Mouse (Mus musculus): Measurements from ENCODE around the gene Ccng1. TPM values are rescaled to one million over a fixed set of nuclear protein-coding genes. Genes with fewer than 3 reads are reported as not detected.
"Not testable (repeated sequence)": the region's sequence is repeated elsewhere in the genome, so short reads cannot be mapped to it uniquely, and the experiment has no call there.

Gene Ccng1
- polyA plus RNA-seq, 1 experiment = 88.6 TPM

- Histone ChIP-seq H3K4me3 (ENCODE audit: insufficient read depth, low read length) (peak within 1 kb of the TSS; percentile 77), H3K27ac (ENCODE audit: insufficient read depth, low read depth, low read length) (peak within 1 kb of the TSS; percentile 81)
- TF ChIP-seq POLR2A (IDR thresholded peaks at IDR 0.05; ENCODE audit: borderline replicate concordance, low read depth, low read length) (no peak), CTCF (IDR thresholded peaks at IDR 0.05; ENCODE audit: low read depth, low read length) (no peak)
These were observed 21.6 kb downstream of the Ccng1 start, which contains the start of the genes Hmmr and Nudcd2 for GRCm38 (mm10) chr11:40733339-40734174. TSS of gene Hmmr (minus strand) at chr11:40733422. TSS of gene Nudcd2 (plus strand) at chr11:40733667.

DNA sequence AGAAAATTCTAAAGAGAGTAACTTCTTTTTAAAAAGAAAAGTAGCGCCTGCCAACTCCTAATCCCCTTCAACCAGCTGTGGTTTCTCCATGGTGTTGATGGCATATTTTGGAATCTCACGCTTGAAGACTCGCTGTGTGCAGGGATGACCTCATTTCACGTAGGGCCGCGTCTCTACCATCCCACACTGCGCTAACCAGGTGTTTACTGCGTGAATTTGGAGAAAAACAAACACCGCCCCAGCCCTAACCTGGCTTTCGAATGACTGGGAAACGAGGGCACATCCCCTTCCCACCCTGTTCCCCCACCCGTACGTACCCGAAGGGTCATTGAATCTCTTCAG lies 22.1 kb downstream of the Ccng1 start:
- H3K4me3 ChIP-seq (ENCODE audit: insufficient read depth, low read length) = peak overlapping the region; percentile 69
- peaks cover 6% of the 10 kb centered on the region for H3K4me1 ChIP-seq (ENCODE audit: control insufficient read depth, insufficient read depth, low read length)
- no peak for TF ChIP-seq CTCF (IDR thresholded peaks at IDR 0.05; ENCODE audit: low read depth, low read length)
- peak overlapping the region; percentile 5; the same call in 1 of the 2 replicates for H3K27ac ChIP-seq (ENCODE audit: insufficient read depth, low read depth, low read length)

More at GRCm38 (mm10) chr11:40733339-40734174, 21.6 kb downstream of the Ccng1 start, which contains the start of the genes Hmmr and Nudcd2:
- H3K4me1 ChIP-seq (ENCODE audit: control insufficient read depth, insufficient read depth, low read length) = peaks cover 6% of the 10 kb centered on the region

- no peak overlapping the region for H3K4me3 ChIP-seq (ENCODE audit: insufficient read depth, low read length)
- TF ChIP-seq CTCF (IDR thresholded peaks at IDR 0.05; ENCODE audit: low read depth, low read length) (no peak), POLR2A (IDR thresholded peaks at IDR 0.05; ENCODE audit: borderline replicate concordance, low read depth, low read length) (no peak)
- H3K27ac ChIP-seq (ENCODE audit: insufficient read depth, low read depth, low read length) = no peak overlapping the region
- H3K4me1 ChIP-seq (ENCODE audit: control insufficient read depth, insufficient read depth, low read length) = peaks cover 5% of the 10 kb centered on the region; the same call in 1 of the 2 replicates
These were observed 36.8 kb downstream of the Ccng1 start for GRCm38 (mm10) chr11:40718324-40718723.

DNA sequence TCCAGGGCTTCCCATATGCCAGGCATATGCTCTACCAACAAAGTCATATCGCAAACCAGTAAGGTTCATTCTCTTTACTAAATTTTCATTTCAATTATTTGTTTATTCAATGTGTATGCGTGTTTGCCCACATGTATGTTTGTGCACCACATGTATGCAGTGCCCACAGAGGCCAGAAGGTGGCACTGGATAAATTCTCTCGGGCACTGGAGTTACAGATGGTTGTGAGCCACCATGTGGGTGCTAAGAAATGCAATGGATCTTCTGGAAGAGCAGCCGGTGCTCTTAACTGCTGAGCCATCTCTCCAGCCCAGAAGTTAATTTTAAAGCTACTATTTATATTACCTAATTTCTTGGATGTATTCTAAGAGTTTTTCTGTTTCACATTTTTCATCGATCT lies 39.6 kb downstream of the Ccng1 start:
- H3K4me3 ChIP-seq (ENCODE audit: insufficient read depth, low read length) = no peak overlapping the region
- no peak for TF ChIP-seq POLR2A (IDR thresholded peaks at IDR 0.05; ENCODE audit: borderline replicate concordance, low read depth, low read length)
- no peak for TF ChIP-seq CTCF (IDR thresholded peaks at IDR 0.05; ENCODE audit: low read depth, low read length)
- H3K4me1 ChIP-seq (ENCODE audit: control insufficient read depth, insufficient read depth, low read length) = peaks cover 9% of the 10 kb centered on the region; the same call in 1 of the 2 replicates
- no peak overlapping the region for H3K27ac ChIP-seq (ENCODE audit: insufficient read depth, low read depth, low read length)

DNA sequence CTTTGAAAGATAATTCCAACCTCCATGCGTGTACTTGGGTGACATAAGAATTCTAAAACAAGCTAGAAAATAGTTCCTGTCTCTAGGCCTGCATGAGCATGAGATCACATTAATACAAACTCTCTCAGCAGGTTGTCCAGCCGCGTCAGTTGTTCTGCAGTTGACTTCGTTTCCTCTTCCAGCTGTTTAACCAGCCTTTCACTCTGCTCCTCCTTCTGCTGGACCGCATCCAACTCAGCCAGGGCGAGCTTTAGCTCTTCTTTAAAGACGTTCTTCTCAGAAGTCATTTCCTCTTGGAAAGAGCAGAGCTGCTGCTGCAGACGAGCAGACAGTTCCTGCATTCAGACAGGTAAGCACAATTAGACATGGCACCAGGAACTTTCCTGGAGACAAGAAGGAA lies 41.3 kb downstream of the Ccng1 start:
- Histone ChIP-seq H3K4me1 (ENCODE audit: control insufficient read depth, insufficient read depth, low read length) (peaks cover 9% of the 10 kb centered on the region; the same call in 1 of the 2 replicates), H3K4me3 (ENCODE audit: insufficient read depth, low read length) (no peak overlapping the region), H3K27ac (ENCODE audit: insufficient read depth, low read depth, low read length) (peak overlapping the region; percentile 61)
- TF ChIP-seq POLR2A (IDR thresholded peaks at IDR 0.05; ENCODE audit: borderline replicate concordance, low read depth, low read length) = no peak
- TF ChIP-seq CTCF (IDR thresholded peaks at IDR 0.05; ENCODE audit: low read depth, low read length) = no peak

- not testable (repeated sequence) for H3K4me3 ChIP-seq (ENCODE audit: insufficient read depth, low read length); H3K4me1 ChIP-seq (ENCODE audit: control insufficient read depth, insufficient read depth, low read length); H3K27ac ChIP-seq (ENCODE audit: insufficient read depth, low read depth, low read length)
These were observed 45.2 kb downstream of the Ccng1 start for GRCm38 (mm10) chr11:40709899-40710298.

Other genes with a start within 250 kb of the Ccng1 start
- gene Mat2b, start 60.1 kb downstream of the Ccng1 start, polyA plus RNA-seq (2012; ENCODE audit: insufficient read depth, insufficient read length, missing spikeins) = 70.7 and 71.6 TPM in 2 replicates
- gene Hmmr, start 21.9 kb downstream of the Ccng1 start, polyA plus RNA-seq (2012; ENCODE audit: insufficient read depth, insufficient read length, missing spikeins) = 18.8 and 19.7 TPM in 2 replicates
- 26.5 and 28.3 TPM in 2 replicates for gene Nudcd2, start 21.6 kb downstream of the Ccng1 start, polyA plus RNA-seq (2012; ENCODE audit: insufficient read depth, insufficient read length, missing spikeins)